In genomic region chr7:66043552-66044459, GRCm38 (mm10) we compare ENCODE assay signal across 14 mouse cellular contexts. TPM values are rescaled to one million over a fixed set of nuclear protein-coding genes. Genes with fewer than 3 reads are reported as not detected.
A peak's percentile ranks its signal among the peaks of the same experiment; 100 is the strongest.
DNase-seq lines count a peak whose midpoint lies in the region; ATAC-seq lines count a peak whose summit lies in the region.
"Had no signal": no experiment of that assay in that cellular context is flagged by ENCODE, and none has a peak within 500 bp of the region (broad histone marks: within the 10 kb centered on the region; RNA-seq: fewer than 3 reads in every experiment).

TSS of gene Gm45213 (plus strand) at chr7:66043602.

- peak; percentile 53 for ATAC-seq in forebrain, embryonic 13.5 days
- no peak for ATAC-seq in forebrain, embryonic 11.5 days (replicated peaks; ENCODE audit: low FRiP score)
- ATAC-seq in hindbrain, embryonic 16.5 days: peak; percentile 66

- H3K9ac ChIP-seq in forebrain, embryonic 13.5 days: no peak within 1 kb of the TSS
- H3K9ac ChIP-seq in forebrain, embryonic 11.5 days (ENCODE audit: low read length): no peak within 1 kb of the TSS
- no peak within 1 kb of the TSS for H3K9ac ChIP-seq in hindbrain, embryonic 16.5 days (ENCODE audit: low read depth, low read length)
- H3K9ac ChIP-seq: kidney, embryonic 15.5 days; limb, embryonic 13.5 days; midbrain, embryonic 12.5 days had no signal

- H3K4me3 ChIP-seq in forebrain, embryonic 13.5 days: no peak within 1 kb of the TSS
- no peak within 1 kb of the TSS for H3K4me3 ChIP-seq in forebrain, embryonic 11.5 days (ENCODE audit: low read depth, low read length)
- no peak within 1 kb of the TSS for H3K4me3 ChIP-seq in hindbrain, embryonic 16.5 days (ENCODE audit: low read length)
- H3K4me3 ChIP-seq: heart, adult 2 months; kidney, embryonic 15.5 days; limb, embryonic 13.5 days; midbrain, embryonic 12.5 days had no signal

- no peak within 1 kb of the TSS for H3K27ac ChIP-seq in forebrain, embryonic 13.5 days
- H3K27ac ChIP-seq in forebrain, embryonic 11.5 days (ENCODE audit: low read depth, low read length): no peak within 1 kb of the TSS
- no peak within 1 kb of the TSS for H3K27ac ChIP-seq in hindbrain, embryonic 16.5 days (ENCODE audit: low read depth, low read length)
- H3K27ac ChIP-seq: heart, adult 2 months; kidney, embryonic 15.5 days; limb, embryonic 13.5 days; midbrain, embryonic 12.5 days had no signal

- no peak within 1 kb of the TSS for H3K4me2 ChIP-seq in forebrain, embryonic 13.5 days
- no peak within 1 kb of the TSS for H3K4me2 ChIP-seq in forebrain, embryonic 11.5 days (ENCODE audit: low read depth, low read length, severe bottlenecking)
- no peak within 1 kb of the TSS for H3K4me2 ChIP-seq in hindbrain, embryonic 16.5 days (ENCODE audit: low read length)
- H3K4me2 ChIP-seq: kidney, embryonic 15.5 days; limb, embryonic 13.5 days; midbrain, embryonic 12.5 days had no signal

- 80% methylated on average over 10 of the region's 10 CpGs for WGBS in forebrain, embryonic 13.5 days
- 89% methylated on average over 10 of the region's 10 CpGs for WGBS in forebrain, embryonic 11.5 days
- 54% methylated on average over 10 of the region's 10 CpGs for WGBS in hindbrain, embryonic 16.5 days

- peaks cover 21% of the 10 kb centered on the region for H3K4me1 ChIP-seq in forebrain, embryonic 13.5 days
- H3K4me1 ChIP-seq in forebrain, embryonic 11.5 days (replicated peaks; ENCODE audit: control insufficient read depth, insufficient read depth, low read length): no peaks in the 10 kb centered on the region
- peaks cover 26% of the 10 kb centered on the region for H3K4me1 ChIP-seq in hindbrain, embryonic 16.5 days (ENCODE audit: control insufficient read depth, insufficient read depth, low read depth, low read length)

- DNase-seq in forebrain, embryonic 11.5 days (ENCODE audit: low spot score): no peak
- peak; percentile 93 for DNase-seq in brain, adult 2 months (ENCODE audit: low read depth, low spot score)
- peak; percentile 70 to 72 for DNase-seq in cerebellum, postnatal 14 days
- no peak for DNase-seq in kidney, postnatal 14 days
- no peak for DNase-seq in retina, postnatal 1 day
- no peak for DNase-seq in spleen, postnatal 10 days (ENCODE audit: low spot score in 2 of 2)
- DNase-seq: heart, adult 2 months; heart, postnatal 36 days; lung, adult 2 months had no signal

- no peaks in the 10 kb centered on the region for H3K9me3 ChIP-seq in forebrain, embryonic 13.5 days (replicated peaks)
- H3K9me3 ChIP-seq in forebrain, embryonic 11.5 days (ENCODE audit: control insufficient read depth, low read length): no peaks in the 10 kb centered on the region
- no peaks in the 10 kb centered on the region for H3K9me3 ChIP-seq in hindbrain, embryonic 16.5 days (ENCODE audit: control insufficient read depth, low read length)
- H3K9me3 ChIP-seq: kidney, embryonic 15.5 days; limb, embryonic 13.5 days; midbrain, embryonic 12.5 days had no signal

- H3K27me3 ChIP-seq in forebrain, embryonic 13.5 days: no peaks in the 10 kb centered on the region; the same call in 1 of the 2 replicates
- no peaks in the 10 kb centered on the region for H3K27me3 ChIP-seq in forebrain, embryonic 11.5 days (ENCODE audit: control insufficient read depth, insufficient read depth, low read length)
- no peaks in the 10 kb centered on the region; the same call in 1 of the 2 replicates for H3K27me3 ChIP-seq in hindbrain, embryonic 16.5 days (replicated peaks; ENCODE audit: control insufficient read depth, insufficient read depth, low read length)
- H3K27me3 ChIP-seq: kidney, embryonic 15.5 days; midbrain, embryonic 12.5 days had no signal

- H3K36me3 ChIP-seq in forebrain, embryonic 13.5 days (ENCODE audit: poor library complexity, severe bottlenecking): no peaks in the 10 kb centered on the region
- no peaks in the 10 kb centered on the region for H3K36me3 ChIP-seq in forebrain, embryonic 11.5 days (ENCODE audit: control insufficient read depth, insufficient read depth, low read length)
- no peaks in the 10 kb centered on the region for H3K36me3 ChIP-seq in hindbrain, embryonic 16.5 days (ENCODE audit: control insufficient read depth, insufficient read depth, low read length)
- H3K36me3 ChIP-seq: kidney, embryonic 15.5 days; limb, embryonic 13.5 days; midbrain, embryonic 12.5 days had no signal

RNA-seq across cellular contexts. Expression of gene Gm45213, which starts in this region (rescaled TPM):
- not detected in 2 replicates for polyA plus RNA-seq in forebrain, embryonic 13.5 days (2015; fragmentation: Nextera tagmentation; extraction: Ambion mirVana)
- polyA plus RNA-seq in forebrain, embryonic 11.5 days (2014; fragmentation: Nextera tagmentation; extraction: Ambion mirVana): not detected in 2 replicates
- not detected in 2 replicates for polyA plus RNA-seq in hindbrain, embryonic 16.5 days (2015; fragmentation: Nextera tagmentation; extraction: Ambion mirVana)
- polyA plus RNA-seq: heart, adult 2 months; kidney, embryonic 15.5 days; limb, embryonic 13.5 days; lung, adult 2 months; midbrain, embryonic 12.5 days had no signal

Comparison
In these comparisons a context has a peak if more than half of its experiments do, and no peak if none do; other contexts are left out.
1. Peak in ATAC-seq in forebrain, embryonic 13.5 days; RNA of the gene not detected or under 1 TPM.
2. Peak in ATAC-seq in hindbrain, embryonic 16.5 days; RNA of the gene not detected or under 1 TPM.
3. DNase-seq: peak in brain, adult 2 months (single experiment) and cerebellum, postnatal 14 days (2 of 2); none in forebrain, embryonic 11.5 days (single experiment), kidney, postnatal 14 days (single experiment), retina, postnatal 1 day (single experiment) and spleen, postnatal 10 days (0 of 2).